ENCODE assay signal across 20 mouse cellular contexts in genomic region chr4:41260691-41261090, GRCm38 (mm10). TPM values are rescaled to one million over a fixed set of nuclear protein-coding genes. Genes with fewer than 3 reads are reported as not detected.
DNase-seq lines count a peak whose midpoint lies in the region; ATAC-seq and TF ChIP-seq lines count a peak whose summit lies in the region.
"Had no signal": no experiment of that assay in that cellular context is flagged by ENCODE, and none has a peak within 500 bp of the region (broad histone marks: within the 10 kb centered on the region; RNA-seq: fewer than 3 reads in every experiment).

No protein-coding gene starts in this region.

- H3K79me2 ChIP-seq in myocyte (ENCODE audit: control insufficient read depth, insufficient read depth): peaks cover 90% of the 10 kb centered on the region

- no peaks in the 10 kb centered on the region for H3K27me3 ChIP-seq in kidney, adult 2 months (replicated peaks; ENCODE audit: control insufficient read depth, insufficient read depth, low read length)
- no peaks in the 10 kb centered on the region for H3K27me3 ChIP-seq in myocyte (ENCODE audit: control insufficient read depth, insufficient read depth, insufficient read length)
- no peaks in the 10 kb centered on the region for H3K27me3 ChIP-seq in lung, postnatal 0 days (replicated peaks; ENCODE audit: insufficient read depth, low read length)
- H3K27me3 ChIP-seq: embryonic facial prominence, embryonic 12.5 days; forebrain, embryonic 13.5 days; forebrain, embryonic 15.5 days; Patski had no signal

- no peaks in the 10 kb centered on the region for H3K36me3 ChIP-seq in kidney, adult 2 months (ENCODE audit: control insufficient read depth, insufficient read depth, low read length)
- peaks cover 3% of the 10 kb centered on the region for H3K36me3 ChIP-seq in myocyte (ENCODE audit: control insufficient read depth, insufficient read depth)
- no peaks in the 10 kb centered on the region for H3K36me3 ChIP-seq in lung, postnatal 0 days (ENCODE audit: insufficient read depth, low read length)

- peak overlapping the region; percentile 7 for H3K4me2 ChIP-seq in myocyte (ENCODE audit: low read depth)
- H3K4me2 ChIP-seq in lung, postnatal 0 days (replicated peaks; ENCODE audit: low read depth, low read length): no peak overlapping the region
- H3K4me2 ChIP-seq: embryonic facial prominence, embryonic 12.5 days; forebrain, embryonic 13.5 days; forebrain, embryonic 15.5 days had no signal

- no peak for TF ChIP-seq CTCF in kidney, adult 2 months (conservative IDR thresholded peaks at IDR 0.05; ENCODE audit: insufficient read depth, insufficient read length, low read depth, low read length)
- no peak for TF ChIP-seq CTCF in lung, postnatal 0 days (IDR thresholded peaks at IDR 0.05)

- TF ChIP-seq POLR2A in kidney, adult 2 months (IDR thresholded peaks at IDR 0.05; ENCODE audit: low read depth, low read length): no peak
- no peak for TF ChIP-seq POLR2A in myocyte (IDR thresholded peaks at IDR 0.05; ENCODE audit: insufficient read length, low read depth)

- no peak overlapping the region for H3K27ac ChIP-seq in kidney, adult 2 months (ENCODE audit: insufficient read depth, low read depth, low read length)
- H3K27ac ChIP-seq in lung, postnatal 0 days (ENCODE audit: low read length): no peak overlapping the region
- H3K27ac ChIP-seq: embryonic facial prominence, embryonic 10.5 days; embryonic facial prominence, embryonic 12.5 days; forebrain, embryonic 13.5 days; forebrain, embryonic 15.5 days had no signal

- no peak overlapping the region for H3K4me3 ChIP-seq in kidney, adult 2 months (ENCODE audit: insufficient read depth, low read depth, low read length)
- no peak overlapping the region for H3K4me3 ChIP-seq in myocyte
- H3K4me3 ChIP-seq in lung, postnatal 0 days (ENCODE audit: low read depth, low read length): no peak overlapping the region
- H3K4me3 ChIP-seq: embryonic facial prominence, embryonic 10.5 days; embryonic facial prominence, embryonic 12.5 days; forebrain, embryonic 13.5 days; forebrain, embryonic 15.5 days had no signal

- no peak overlapping the region for H3K9ac ChIP-seq in lung, postnatal 0 days (replicated peaks; ENCODE audit: low read depth)
- H3K9ac ChIP-seq: embryonic facial prominence, embryonic 12.5 days; forebrain, embryonic 13.5 days; forebrain, embryonic 15.5 days; forebrain, postnatal 0 days had no signal

- peak; percentile 46 for DNase-seq in kidney, adult 2 months
- DNase-seq in kidney, adult 9 months: no peak
- DNase-seq in 3134 (ENCODE audit: extremely low read depth, insufficient read length, low spot score) (peak; percentile 18), 3T3-L1 (ENCODE audit: low read depth, low spot score) (peak; percentile 60)
- no peak for DNase-seq in lung, postnatal 0 days (ENCODE audit: low spot score)
- DNase-seq: adrenal gland, postnatal 10 days; adrenal gland, postnatal 36 days; cerebellum, adult 11-12 months; cerebellum, adult 2 months; cerebellum, adult 9-10 months; cerebellum, postnatal 14 days; forebrain, postnatal 0 days had no signal

- no peak overlapping the region for H3ac ChIP-seq in myocyte (ENCODE audit: control insufficient read depth, insufficient read length)

- no peak for TF ChIP-seq EP300 in lung, postnatal 0 days (IDR thresholded peaks at IDR 0.05)

- no peak for ATAC-seq in megakaryocyte-erythroid progenitor cell, adult 5-6 weeks (replicated peaks; ENCODE audit: low FRiP score, low TSS enrichment, poor library complexity, severe bottlenecking)
- no peak for ATAC-seq in lung, postnatal 0 days
- ATAC-seq: activated CD4-positive, CD25-positive, alpha-beta regulatory T cell, adult 4 months; forebrain, embryonic 13.5 days; forebrain, embryonic 15.5 days; forebrain, postnatal 0 days; Patski had no signal

- H3K9me3 ChIP-seq in lung, postnatal 0 days (ENCODE audit: low read length): no peaks in the 10 kb centered on the region
- H3K9me3 ChIP-seq: embryonic facial prominence, embryonic 10.5 days; embryonic facial prominence, embryonic 12.5 days; forebrain, embryonic 13.5 days; forebrain, embryonic 15.5 days had no signal

- H3K4me1 ChIP-seq in kidney, adult 2 months (ENCODE audit: control insufficient read depth, insufficient read depth, low read length): peaks cover 17% of the 10 kb centered on the region; the same call in 1 of the 2 replicates
- peaks cover 2% of the 10 kb centered on the region; the same call in 1 of the 2 replicates for H3K4me1 ChIP-seq in lung, postnatal 0 days (ENCODE audit: insufficient read depth, low read depth, low read length)
- H3K4me1 ChIP-seq: embryonic facial prominence, embryonic 10.5 days; embryonic facial prominence, embryonic 12.5 days; forebrain, embryonic 13.5 days; forebrain, embryonic 15.5 days had no signal

TF ChIP-seq in myocyte, 11 proteins besides CTCF, POLR2A, EP300 and RAD21:
- TF ChIP-seq POLR2AphosphoS2 (IDR thresholded peaks at IDR 0.05; ENCODE audit: insufficient read length, low read depth) (no peak), MAX (IDR thresholded peaks at IDR 0.05; ENCODE audit: low read depth) (no peak), USF1 (IDR thresholded peaks at IDR 0.05; ENCODE audit: low read depth) (no peak), MYOD1 (IDR thresholded peaks at IDR 0.05; ENCODE audit: control insufficient read depth in 1 of 3, insufficient read length in 2 of 3, low read depth in 2 of 3) (no peak), TCF3 (IDR thresholded peaks at IDR 0.05; ENCODE audit: insufficient read length, low read depth) (no peak), MYOG (IDR thresholded peaks at IDR 0.05; ENCODE audit: control insufficient read depth in 1 of 3, insufficient read depth in 1 of 3, insufficient read length in 2 of 3, low read depth in 2 of 3) (no peak), CEBPB (IDR thresholded peaks at IDR 0.05; ENCODE audit: insufficient read depth, poor library complexity, severe bottlenecking) (no peak), TCF12 (IDR thresholded peaks at IDR 0.05; ENCODE audit: insufficient read depth, poor library complexity, severe bottlenecking) (no peak), REST (IDR thresholded peaks at IDR 0.05; ENCODE audit: insufficient read depth, insufficient read length) (no peak), E2F4 (IDR thresholded peaks at IDR 0.05; ENCODE audit: insufficient read depth) (no peak), SRF (IDR thresholded peaks at IDR 0.05; ENCODE audit: control insufficient read depth, insufficient read length, low read depth) (no peak)

RNA-seq across cellular contexts. Expression of gene Ubap2, which starts 14.3 kb away (rescaled TPM):
- 38.9 and 39.3 TPM in 2 replicates for polyA plus RNA-seq in kidney, adult 2 months (2012; rRNA removed)
- polyA plus RNA-seq in myocyte (2012; fragmentation: generic; extraction: Trizol): 71.5 TPM
- total RNA-seq in megakaryocyte-erythroid progenitor cell, adult 5-6 weeks (2014; fragmentation: Nextera tagmentation): 92.9 and 107 TPM in 2 replicates
- 31.5 and 35.4 TPM in 2 replicates for total RNA-seq in megakaryocyte-erythroid progenitor cell, adult 5-6 weeks (2017)
- 18.2 and 21.4 TPM in 2 replicates for polyA plus RNA-seq in lung, postnatal 0 days (2015; fragmentation: Nextera tagmentation; extraction: Ambion mirVana)

RNA-seq across cellular contexts. Expression of gene Dcaf12, which starts 54.0 kb away (rescaled TPM):
- 26.3 and 30.9 TPM in 2 replicates for polyA plus RNA-seq in kidney, adult 2 months (2012; rRNA removed)
- polyA plus RNA-seq in myocyte (2012; fragmentation: generic; extraction: Trizol): 27.1 TPM
- 25.0 and 25.9 TPM in 2 replicates for total RNA-seq in megakaryocyte-erythroid progenitor cell, adult 5-6 weeks (2014; fragmentation: Nextera tagmentation)
- total RNA-seq in megakaryocyte-erythroid progenitor cell, adult 5-6 weeks (2017): 23.8 and 28.2 TPM in 2 replicates
- polyA plus RNA-seq in lung, postnatal 0 days (2015; fragmentation: Nextera tagmentation; extraction: Ambion mirVana): 41.3 and 48.1 TPM in 2 replicates

Comparison
In these comparisons a context has a peak if more than half of its experiments do, and no peak if none do; other contexts are left out.
1. DNase-seq: peak in kidney, adult 2 months (single experiment), 3134 (single experiment) and 3T3-L1 (single experiment); none in kidney, adult 9 months (single experiment) and lung, postnatal 0 days (single experiment).